Mouse (Mus musculus): ENCODE measurements around the gene Notch4.
"Not testable (repeated sequence)": the region's sequence is repeated elsewhere in the genome, so short reads cannot be mapped to it uniquely, and the experiment has no call there.

Notch4 gene

DNA sequence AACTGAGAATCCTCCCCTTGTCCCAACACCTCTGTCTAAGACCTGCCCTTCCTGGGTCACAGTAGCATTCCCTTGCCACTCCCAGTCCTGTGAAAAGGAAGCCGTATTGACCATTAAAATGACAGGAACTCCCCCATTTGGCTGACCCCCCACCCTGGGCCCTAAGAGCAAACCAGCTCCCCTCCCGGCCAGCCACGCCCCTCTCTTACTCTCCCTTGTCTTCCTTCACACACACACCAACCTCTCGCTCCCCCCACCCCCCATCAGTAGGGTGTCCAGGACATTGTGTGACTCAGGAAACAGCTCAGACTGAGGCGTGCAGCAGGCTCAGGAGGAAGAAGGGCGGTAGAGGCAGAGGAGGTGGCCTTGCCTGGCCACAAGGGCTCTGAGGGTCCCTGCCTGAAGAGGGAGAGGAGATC lies at the start of gene Notch4:
TSS of gene Notch4 (plus strand) at position 266 of the 419 bp plus-strand sequence.
- in situ Hi-C loops (cut with MboI; ENCODE audit: low sequenced_read_pairs) = no loop called here

DNA sequence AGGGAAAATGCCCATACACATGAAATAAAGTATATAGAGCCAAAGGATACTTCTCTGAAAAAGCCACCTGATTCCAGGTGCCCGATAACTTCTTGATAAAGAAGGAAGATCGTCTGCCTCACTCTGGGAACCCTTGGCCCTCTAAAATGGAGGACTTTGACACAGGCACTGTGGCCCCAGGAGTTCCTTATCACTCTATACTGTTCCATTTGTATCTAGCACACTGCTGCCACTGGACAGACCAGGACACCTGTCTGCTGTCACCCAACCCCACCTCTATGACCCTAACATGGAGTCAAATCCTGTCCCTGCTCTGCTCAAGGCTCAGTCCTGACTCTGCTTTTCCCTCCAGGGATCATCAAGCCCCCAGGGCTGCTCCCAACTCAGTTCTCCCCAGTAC lies 47.6 kb upstream of the Notch4 start:
- in situ Hi-C loops (cut with MboI; ENCODE audit: low sequenced_read_pairs) = no loop called here

GRCm38 (mm10) chr17:34517252-34517651 lies 46.8 kb upstream of the Notch4 start, which contains the start of gene Btnl6:
Btnl6 (minus strand) TSS chr17:34517352.
- in situ Hi-C loops (cut with MboI; ENCODE audit: low sequenced_read_pairs) = no loop called here

- in situ Hi-C loops (cut with MboI; ENCODE audit: low sequenced_read_pairs) = no loop called here
Measured at GRCm38 (mm10) chr17:34517795-34518194, 46.3 kb upstream of the Notch4 start.

DNA sequence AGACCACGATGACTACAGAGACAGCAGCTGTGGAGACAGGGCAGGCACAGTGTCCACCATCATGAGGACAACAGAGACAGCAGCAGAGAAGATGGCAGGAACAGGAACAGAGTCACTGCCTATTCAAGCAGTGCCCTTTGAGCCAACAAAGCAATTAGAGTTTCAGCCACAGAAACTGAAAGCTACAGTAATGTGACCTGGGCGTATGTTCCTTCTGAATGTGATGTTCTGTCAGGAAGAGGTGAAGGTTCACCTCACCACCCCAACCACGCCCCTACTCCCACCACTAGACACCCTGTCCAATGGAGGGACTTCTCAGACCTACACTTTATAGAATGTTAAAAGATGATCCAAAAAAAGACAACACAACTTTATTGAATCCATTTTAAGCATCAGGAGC lies 45.5 kb upstream of the Notch4 start:
- in situ Hi-C loops (cut with MboI; ENCODE audit: low sequenced_read_pairs) = not testable (repeated sequence)

DNA sequence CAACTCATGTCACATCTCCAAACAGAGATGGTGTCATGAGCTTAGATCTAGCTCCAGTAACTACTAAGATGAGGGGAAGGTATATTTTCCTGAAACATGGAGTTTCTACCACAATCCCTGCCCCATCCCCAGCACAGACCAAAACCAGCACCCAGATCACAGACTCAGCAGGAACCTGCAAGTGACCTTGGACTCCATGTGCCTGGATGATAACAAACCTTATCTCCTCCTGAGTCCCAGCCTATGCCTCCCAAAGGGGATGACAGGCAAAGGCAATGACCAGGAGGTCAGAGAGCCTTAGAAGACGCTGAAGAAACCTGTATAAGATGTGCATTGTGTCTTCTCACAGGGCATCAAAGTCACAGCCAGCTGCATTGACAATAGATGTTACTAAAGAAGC lies 45.1 kb upstream of the Notch4 start:
- in situ Hi-C loops (cut with MboI; ENCODE audit: low sequenced_read_pairs) = no loop called here

DNA sequence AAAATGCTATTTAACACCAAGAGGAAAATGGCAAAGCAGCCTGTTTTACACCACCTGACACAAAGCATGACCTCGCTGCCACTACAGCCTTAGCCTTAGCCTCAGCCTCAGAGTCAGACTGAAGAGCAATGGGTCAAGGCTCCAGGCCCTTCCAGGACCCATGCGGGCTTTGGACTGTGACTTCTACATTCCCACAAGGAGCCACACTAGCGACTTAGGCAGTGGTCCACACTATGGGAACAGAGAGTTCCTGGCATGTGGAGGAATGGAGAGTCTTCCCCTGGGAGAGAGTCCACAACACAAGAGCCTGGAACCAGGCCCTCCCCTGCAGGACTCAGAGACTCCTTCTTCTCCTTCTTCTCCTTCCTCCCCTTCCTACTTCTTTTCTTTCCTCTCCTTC lies 31.4 kb upstream of the Notch4 start:
- in situ Hi-C loops (cut with MboI; ENCODE audit: low sequenced_read_pairs) = no loop called here

- in situ Hi-C loops (cut with MboI; ENCODE audit: low sequenced_read_pairs) = not testable (repeated sequence)
Measured at GRCm38 (mm10) chr17:34543567-34543966, 20.5 kb upstream of the Notch4 start.

GRCm38 (mm10) chr17:34546797-34547196 lies 17.3 kb upstream of the Notch4 start:
- in situ Hi-C loops (cut with MboI; ENCODE audit: low sequenced_read_pairs) = no loop called here

- in situ Hi-C loops (cut with MboI; ENCODE audit: low sequenced_read_pairs) = no loop called here
Measured at GRCm38 (mm10) chr17:34547601-34548000, 16.5 kb upstream of the Notch4 start.

- in situ Hi-C loops (cut with MboI; ENCODE audit: low sequenced_read_pairs) = no loop called here
Measured at GRCm38 (mm10) chr17:34549156-34549555, 14.9 kb upstream of the Notch4 start.

DNA sequence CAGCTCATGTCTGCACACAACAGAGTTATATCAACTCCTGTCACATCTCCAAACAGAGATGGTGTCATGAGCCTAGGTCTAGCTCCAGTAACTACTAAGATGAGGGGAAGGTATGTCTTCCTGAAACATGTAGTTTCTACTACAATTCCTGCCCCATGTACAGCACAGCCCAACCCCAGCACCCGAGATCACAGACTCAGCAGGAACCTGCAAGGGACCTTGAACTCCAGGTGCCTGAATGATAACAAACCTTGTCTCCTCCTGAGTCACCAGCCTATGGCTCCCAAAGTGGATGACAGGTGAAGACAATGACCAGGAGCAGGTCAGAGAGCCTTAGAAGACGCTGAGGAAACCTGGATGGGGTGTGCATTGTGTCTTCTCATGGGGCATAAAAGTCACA lies 14.2 kb upstream of the Notch4 start:
- in situ Hi-C loops (cut with MboI; ENCODE audit: low sequenced_read_pairs) = no loop called here

DNA sequence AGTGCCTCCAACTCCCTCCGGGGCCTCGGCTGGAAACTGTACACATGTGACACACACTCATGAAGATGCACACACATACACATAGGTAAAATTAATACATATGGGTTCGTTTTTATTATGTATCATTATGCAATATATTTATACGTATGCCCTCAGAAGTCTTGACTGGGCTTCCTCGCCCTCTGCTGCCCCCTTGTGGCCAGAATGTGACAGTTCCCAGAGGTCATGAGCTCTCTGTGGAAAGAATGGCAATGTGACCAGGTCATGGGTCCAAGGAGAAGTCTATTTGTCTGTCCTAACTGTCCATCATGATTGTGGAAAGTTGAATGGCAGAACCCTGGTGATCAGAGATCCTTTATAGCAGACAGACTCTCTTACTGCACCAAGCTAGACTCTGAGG lies 8.6 kb upstream of the Notch4 start:
- in situ Hi-C loops (cut with MboI; ENCODE audit: low sequenced_read_pairs) = no loop called here

DNA sequence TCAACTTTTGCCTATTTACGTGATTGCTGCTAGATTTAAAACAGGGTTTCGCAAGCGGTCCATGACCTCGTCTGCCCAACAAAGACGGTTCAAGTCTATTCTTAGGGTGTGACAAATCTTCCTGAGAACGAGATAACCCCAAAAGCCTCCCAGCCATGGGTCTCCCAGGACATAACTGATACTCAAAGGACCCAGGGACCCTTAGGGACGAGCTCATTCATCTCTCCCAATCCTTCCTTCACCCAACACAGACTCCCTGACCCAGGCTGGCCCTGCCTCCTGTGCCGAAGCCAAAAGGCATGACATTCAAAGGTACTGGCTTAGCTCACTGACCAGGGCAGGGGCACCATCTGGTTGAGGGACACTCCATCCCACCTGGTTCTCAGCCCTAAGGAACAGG lies 7.7 kb upstream of the Notch4 start:
- in situ Hi-C loops (cut with MboI; ENCODE audit: low sequenced_read_pairs) = no loop called here

DNA sequence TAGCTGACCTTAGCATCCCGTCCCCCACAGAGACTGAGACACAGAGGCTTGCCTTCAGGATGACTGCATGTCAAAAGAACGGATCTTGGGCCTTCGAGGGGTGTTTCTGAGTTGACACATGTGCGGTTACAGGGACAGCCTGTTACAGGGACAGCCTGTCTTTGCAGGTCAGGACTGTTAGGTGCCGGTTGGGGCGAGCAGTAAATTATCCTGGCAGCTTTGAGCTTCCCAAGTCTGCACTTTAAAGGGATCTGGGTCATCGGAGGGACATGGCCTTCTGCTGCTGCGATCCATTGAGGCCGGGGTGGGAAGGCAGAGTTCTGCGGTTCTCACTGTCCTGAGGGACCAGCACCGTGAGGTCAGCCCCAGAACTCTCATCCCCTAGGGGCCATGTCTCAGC lies 6.7 kb upstream of the Notch4 start:
- in situ Hi-C loops (cut with MboI; ENCODE audit: low sequenced_read_pairs) = no loop called here

DNA sequence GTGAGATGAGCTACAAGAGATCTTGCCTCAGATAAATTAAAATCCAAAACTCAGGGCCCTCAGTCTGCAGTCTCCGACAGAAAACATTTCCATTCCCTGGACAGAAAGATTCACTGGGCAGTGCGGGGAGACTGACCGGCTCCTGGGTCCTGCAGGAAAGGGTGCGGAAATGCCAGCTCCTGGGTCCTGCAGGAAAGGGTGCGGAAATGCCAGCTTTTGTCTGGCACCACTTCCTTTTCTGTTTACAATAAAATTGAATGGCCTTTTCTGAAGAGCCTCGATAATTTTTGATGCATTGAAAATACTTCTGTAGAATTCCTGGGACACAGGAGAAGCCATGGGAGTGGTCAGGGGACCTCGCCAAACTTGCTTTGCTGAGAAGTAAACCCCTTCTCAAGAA lies 5.0 kb upstream of the Notch4 start:
- in situ Hi-C loops (cut with MboI; ENCODE audit: low sequenced_read_pairs) = no loop called here

- in situ Hi-C loops (cut with MboI; ENCODE audit: low sequenced_read_pairs) = no loop called here
Measured at GRCm38 (mm10) chr17:34559895-34560294, 4.2 kb upstream of the Notch4 start.

DNA sequence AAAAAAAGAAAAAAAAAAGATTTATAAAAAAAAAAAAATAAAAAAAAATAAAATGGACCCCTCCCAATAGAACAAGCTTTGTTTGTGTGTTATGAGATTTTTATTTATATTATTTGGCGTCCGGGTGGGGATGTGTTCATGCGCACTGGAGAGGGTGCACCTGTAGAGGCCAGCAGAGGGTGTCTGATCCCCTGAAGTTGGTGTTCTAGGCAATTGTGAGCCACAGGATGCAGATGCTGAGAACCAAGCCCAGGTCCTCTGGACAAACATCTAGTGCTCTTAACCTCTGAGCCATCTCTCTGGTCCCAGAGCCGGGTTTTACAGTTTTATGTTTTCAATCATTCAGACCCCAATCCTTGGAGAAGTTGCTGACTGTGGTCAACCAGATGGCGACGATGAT lies 3.6 kb upstream of the Notch4 start:
- in situ Hi-C loops (cut with MboI; ENCODE audit: low sequenced_read_pairs) = no loop called here

DNA sequence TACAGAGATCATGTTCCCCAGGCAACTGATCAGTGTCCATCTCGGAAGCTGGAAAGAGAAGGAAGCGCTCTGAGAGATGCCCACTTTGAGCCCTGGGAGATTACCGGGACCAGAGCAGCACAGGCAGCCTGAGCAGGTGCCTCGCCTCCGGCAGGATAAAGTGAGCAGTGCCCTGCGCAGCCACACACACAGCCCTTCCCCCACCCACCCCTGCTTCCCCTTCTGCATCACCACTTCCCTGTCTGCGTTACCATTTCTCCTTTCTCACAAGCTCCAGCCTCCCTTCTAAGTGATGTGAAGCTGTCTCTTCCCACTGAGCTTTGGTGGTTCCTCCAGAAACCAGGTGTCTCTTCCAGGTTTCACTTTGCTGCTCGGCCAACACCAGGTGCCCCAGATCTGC lies 2.9 kb upstream of the Notch4 start:
- in situ Hi-C loops (cut with MboI; ENCODE audit: low sequenced_read_pairs) = no loop called here

- in situ Hi-C loops (cut with MboI; ENCODE audit: low sequenced_read_pairs) = no loop called here
Measured at GRCm38 (mm10) chr17:34562595-34562994, 1.5 kb upstream of the Notch4 start.

- in situ Hi-C loops (cut with MboI; ENCODE audit: low sequenced_read_pairs) = no loop called here
Measured at GRCm38 (mm10) chr17:34563354-34563753, 714 bp upstream of the Notch4 start.

GRCm38 (mm10) chr17:34564796-34565195 lies 728 bp downstream of the Notch4 start:
- in situ Hi-C loops (cut with MboI; ENCODE audit: low sequenced_read_pairs) = no loop called here

DNA sequence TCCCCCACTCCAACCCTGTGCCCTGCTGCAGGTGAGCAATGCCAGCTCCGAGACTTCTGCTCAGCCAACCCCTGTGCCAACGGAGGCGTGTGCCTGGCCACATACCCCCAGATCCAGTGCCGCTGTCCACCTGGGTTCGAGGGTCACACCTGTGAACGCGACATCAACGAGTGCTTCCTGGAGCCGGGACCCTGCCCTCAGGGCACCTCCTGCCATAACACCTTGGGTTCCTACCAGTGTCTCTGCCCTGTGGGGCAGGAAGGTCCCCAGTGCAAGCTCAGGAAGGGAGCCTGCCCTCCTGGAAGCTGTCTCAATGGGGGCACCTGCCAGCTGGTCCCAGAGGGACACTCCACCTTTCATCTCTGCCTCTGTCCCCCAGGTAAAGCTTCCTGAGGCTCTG lies 3.2 kb downstream of the Notch4 start:
- in situ Hi-C loops (cut with MboI; ENCODE audit: low sequenced_read_pairs) = no loop called here

- in situ Hi-C loops (cut with MboI; ENCODE audit: low sequenced_read_pairs) = no loop called here
Measured at GRCm38 (mm10) chr17:34568421-34568820, 4.4 kb downstream of the Notch4 start.
